Mouse (Mus musculus): ENCODE measurements around the gene Cpne7. TPM values are rescaled to one million over a fixed set of nuclear protein-coding genes. Genes with fewer than 3 reads are reported as not detected.

Gene Cpne7
- polyA plus RNA-seq, 1 experiment = 7.1 TPM

DNA sequence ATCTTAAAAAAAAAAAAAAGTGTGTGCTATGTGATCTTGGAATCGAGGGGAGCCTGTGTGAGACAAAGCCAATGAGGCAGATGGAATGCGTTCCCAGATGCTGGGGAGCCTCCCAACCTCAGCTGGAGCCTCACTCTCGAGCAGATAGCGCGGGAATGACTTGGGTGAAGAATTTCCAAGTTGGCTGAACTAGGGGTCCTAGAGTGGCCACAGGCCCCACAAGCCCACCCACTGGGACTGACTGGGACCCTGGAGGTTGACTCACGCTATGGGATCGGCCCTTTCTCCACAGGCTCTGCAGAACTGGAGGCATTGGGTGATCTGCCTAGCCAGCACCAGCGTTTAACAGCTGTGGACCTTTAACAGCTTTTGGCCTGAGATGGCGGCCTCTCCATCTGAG is 19.1 kb downstream of the Cpne7 start:
- Histone ChIP-seq H3K4me1 (ENCODE audit: control insufficient read depth, insufficient read depth, low read length) (peaks cover 7% of the 10 kb centered on the region; the same call in 1 of the 2 replicates), H3K27me3 (ENCODE audit: control insufficient read depth, insufficient read depth, low read length) (no peaks in the 10 kb centered on the region), H3K4me3 (replicated peaks; ENCODE audit: insufficient read depth, low read depth, low read length) (no peak overlapping the region), H3K27ac (ENCODE audit: insufficient read depth, low read length) (no peak overlapping the region)
- 88% methylated on average over 9 of the region's 9 CpGs for WGBS
- no peak for DNase-seq
- no peak for TF ChIP-seq POLR2A (IDR thresholded peaks at IDR 0.05; ENCODE audit: borderline replicate concordance, insufficient read depth, low read length)
- no peak for TF ChIP-seq CTCF (IDR thresholded peaks at IDR 0.05; ENCODE audit: borderline replicate concordance, insufficient read depth, low read depth, low read length)

DNA sequence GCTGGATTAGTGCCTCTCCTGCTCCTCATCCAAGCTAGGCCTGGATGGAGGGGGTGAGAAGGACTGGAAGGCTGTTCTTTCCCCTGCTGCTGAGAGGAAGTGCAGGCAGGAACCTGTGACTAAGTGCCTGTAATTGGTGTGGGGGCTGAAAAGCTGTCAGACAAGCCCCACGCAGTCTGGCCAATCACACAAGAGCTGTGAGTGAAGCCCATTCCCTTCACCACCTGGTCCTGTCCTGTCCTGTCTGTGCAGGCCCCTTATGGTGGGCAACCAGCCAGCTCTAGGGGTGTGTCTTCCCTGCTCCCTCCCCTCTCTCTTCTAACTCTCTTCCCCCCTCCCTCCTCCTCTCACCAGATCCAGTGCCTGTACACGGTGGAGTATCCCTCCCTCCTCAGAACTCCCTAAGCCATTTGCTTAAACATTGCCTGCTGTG is 20.5 kb downstream of the Cpne7 start:
- TF ChIP-seq POLR2A (IDR thresholded peaks at IDR 0.05; ENCODE audit: borderline replicate concordance, insufficient read depth, low read length) = no peak
- TF ChIP-seq CTCF (IDR thresholded peaks at IDR 0.05; ENCODE audit: borderline replicate concordance, insufficient read depth, low read depth, low read length) = no peak
- Histone ChIP-seq H3K4me1 (ENCODE audit: control insufficient read depth, insufficient read depth, low read length) (peaks cover 14% of the 10 kb centered on the region), H3K27ac (ENCODE audit: insufficient read depth, low read length) (no peak overlapping the region), H3K27me3 (ENCODE audit: control insufficient read depth, insufficient read depth, low read length) (no peaks in the 10 kb centered on the region), H3K4me3 (replicated peaks; ENCODE audit: insufficient read depth, low read depth, low read length) (no peak overlapping the region)
- 47% methylated on average over 2 of the region's 2 CpGs for WGBS
- DNase-seq = no peak

DNA sequence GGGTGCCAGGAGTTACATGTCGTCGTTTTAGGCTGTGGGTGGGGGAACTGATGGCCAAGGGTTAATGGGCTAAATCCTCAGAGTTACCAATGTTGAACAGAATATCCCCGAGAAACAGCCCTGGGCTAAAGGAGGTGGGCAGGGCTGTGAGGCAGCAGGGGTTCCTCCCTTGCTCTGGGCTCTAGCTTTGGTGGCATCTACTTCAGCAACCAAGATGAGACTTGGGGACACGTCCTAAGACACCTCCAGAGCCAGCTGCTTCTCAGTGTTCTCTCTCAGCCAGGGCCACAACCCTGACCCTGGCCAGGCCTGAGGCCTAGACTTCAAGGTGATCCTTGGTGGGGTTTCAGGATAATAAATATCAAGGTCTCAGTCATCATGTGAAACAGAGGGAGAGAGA is 21.6 kb downstream of the Cpne7 start:
- Histone ChIP-seq H3K4me1 (ENCODE audit: control insufficient read depth, insufficient read depth, low read length) (peaks cover 19% of the 10 kb centered on the region), H3K4me3 (replicated peaks; ENCODE audit: insufficient read depth, low read depth, low read length) (no peak overlapping the region), H3K27ac (ENCODE audit: insufficient read depth, low read length) (no peak overlapping the region), H3K27me3 (ENCODE audit: control insufficient read depth, insufficient read depth, low read length) (no peaks in the 10 kb centered on the region)
- no peak for DNase-seq
- TF ChIP-seq POLR2A (IDR thresholded peaks at IDR 0.05; ENCODE audit: borderline replicate concordance, insufficient read depth, low read length) (no peak), CTCF (IDR thresholded peaks at IDR 0.05; ENCODE audit: borderline replicate concordance, insufficient read depth, low read depth, low read length) (no peak)
- WGBS = 65% methylated on average over 4 of the region's 4 CpGs

DNA sequence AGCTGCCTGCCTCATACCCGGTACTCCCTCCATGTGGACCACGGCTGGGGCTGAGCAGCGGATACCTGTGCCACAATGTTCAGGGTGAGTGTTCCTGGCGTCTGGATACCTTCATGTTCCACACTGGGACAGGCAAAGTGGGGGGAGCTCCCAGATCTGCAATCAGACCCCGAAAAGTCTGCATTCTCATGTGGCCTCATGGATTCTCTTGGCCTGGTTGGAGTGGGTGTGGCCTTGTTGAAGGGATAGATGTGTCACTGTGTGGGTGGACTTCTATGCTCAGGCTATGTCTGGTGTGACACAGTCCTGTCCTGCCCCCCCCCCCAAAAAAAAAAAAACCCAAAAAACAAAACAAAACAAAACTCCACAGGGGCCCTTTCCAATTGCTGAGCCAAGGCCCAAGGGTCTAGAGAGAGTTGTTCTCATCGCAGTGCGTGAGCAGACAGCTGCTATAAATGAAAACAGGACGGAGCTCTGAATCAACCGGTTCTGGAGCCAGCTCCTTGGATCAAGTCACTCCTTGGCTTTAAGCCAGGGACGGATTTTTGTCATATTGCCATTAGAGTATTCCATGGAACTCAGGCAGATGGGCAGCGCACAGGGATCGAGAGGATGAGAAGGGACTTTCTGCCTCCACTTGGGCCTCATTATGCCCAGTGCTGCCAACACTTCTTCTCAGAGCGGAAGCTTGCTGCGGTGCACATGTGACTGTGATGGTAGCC is 24.7 kb downstream of the Cpne7 start:
- 27% methylated on average over 14 of the region's 14 CpGs for WGBS
- no peak for TF ChIP-seq POLR2A (IDR thresholded peaks at IDR 0.05; ENCODE audit: borderline replicate concordance, insufficient read depth, low read length)
- no peak for TF ChIP-seq CTCF (IDR thresholded peaks at IDR 0.05; ENCODE audit: borderline replicate concordance, insufficient read depth, low read depth, low read length)
- Histone ChIP-seq H3K27me3 (ENCODE audit: control insufficient read depth, insufficient read depth, low read length) (no peaks in the 10 kb centered on the region), H3K4me1 (ENCODE audit: control insufficient read depth, insufficient read depth, low read length) (peaks cover 12% of the 10 kb centered on the region), H3K27ac (ENCODE audit: insufficient read depth, low read length) (no peak overlapping the region), H3K4me3 (replicated peaks; ENCODE audit: insufficient read depth, low read depth, low read length) (no peak overlapping the region)
- peak; percentile 68 to 90 for DNase-seq

DNA sequence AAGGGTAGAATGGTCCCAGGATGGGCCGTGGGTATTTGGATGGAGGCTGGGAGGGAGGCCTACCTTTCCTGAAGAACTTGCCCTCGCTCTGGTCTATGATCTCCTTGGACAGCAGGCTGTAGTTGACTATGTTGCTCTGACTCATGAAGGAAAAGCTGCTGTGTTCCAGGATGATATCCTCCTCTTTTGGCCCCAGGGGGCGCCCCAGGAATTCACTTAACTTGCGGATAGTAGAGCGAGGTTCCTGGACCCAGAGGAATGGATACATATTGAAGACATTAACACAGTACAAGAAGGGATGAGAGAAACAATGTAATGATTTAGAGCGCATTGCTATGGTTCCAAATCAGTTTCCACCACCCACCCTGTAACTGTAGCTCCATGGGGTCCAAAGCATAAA is 28.1 kb downstream of the Cpne7 start:
- no peak for DNase-seq
- WGBS = 67% methylated on average over 6 of the region's 6 CpGs
- H3K4me1 ChIP-seq (ENCODE audit: control insufficient read depth, insufficient read depth, low read length) = peaks cover 12% of the 10 kb centered on the region
- H3K4me3 ChIP-seq (replicated peaks; ENCODE audit: insufficient read depth, low read depth, low read length) = no peak overlapping the region
- TF ChIP-seq CTCF (IDR thresholded peaks at IDR 0.05; ENCODE audit: borderline replicate concordance, insufficient read depth, low read depth, low read length) (no peak), POLR2A (IDR thresholded peaks at IDR 0.05; ENCODE audit: borderline replicate concordance, insufficient read depth, low read length) (no peak)
- no peak overlapping the region for H3K27ac ChIP-seq (ENCODE audit: insufficient read depth, low read length)
- H3K27me3 ChIP-seq (ENCODE audit: control insufficient read depth, insufficient read depth, low read length) = no peaks in the 10 kb centered on the region

DNA sequence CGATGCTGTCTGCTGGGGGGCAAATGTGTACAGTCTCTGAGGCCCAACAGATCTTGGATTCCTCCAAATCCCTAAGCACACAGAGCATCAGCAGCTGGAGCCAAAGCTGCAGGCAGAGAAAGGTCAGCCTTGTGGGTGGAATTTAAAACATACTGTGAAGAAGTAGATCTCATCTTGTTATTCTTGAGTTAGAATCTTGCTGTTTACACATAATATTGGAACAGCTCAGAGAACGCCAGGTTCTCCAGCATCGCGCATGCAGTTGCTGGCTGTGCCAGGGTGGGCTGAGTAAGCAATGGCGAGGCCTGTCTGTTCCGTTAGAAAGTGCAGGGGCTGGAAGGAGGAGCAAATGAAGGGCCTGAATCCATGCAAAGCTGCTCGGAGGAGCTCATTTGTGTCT is 29.2 kb downstream of the Cpne7 start:
- WGBS = 80% methylated on average over 7 of the region's 7 CpGs
- no peak overlapping the region for H3K4me3 ChIP-seq (replicated peaks; ENCODE audit: insufficient read depth, low read depth, low read length)
- DNase-seq = no peak
- TF ChIP-seq CTCF (IDR thresholded peaks at IDR 0.05; ENCODE audit: borderline replicate concordance, insufficient read depth, low read depth, low read length) = no peak
- TF ChIP-seq POLR2A (IDR thresholded peaks at IDR 0.05; ENCODE audit: borderline replicate concordance, insufficient read depth, low read length) = no peak
- H3K27me3 ChIP-seq (ENCODE audit: control insufficient read depth, insufficient read depth, low read length) = no peaks in the 10 kb centered on the region
- no peak overlapping the region for H3K27ac ChIP-seq (ENCODE audit: insufficient read depth, low read length)
- H3K4me1 ChIP-seq (ENCODE audit: control insufficient read depth, insufficient read depth, low read length) = peaks cover 12% of the 10 kb centered on the region

DNA sequence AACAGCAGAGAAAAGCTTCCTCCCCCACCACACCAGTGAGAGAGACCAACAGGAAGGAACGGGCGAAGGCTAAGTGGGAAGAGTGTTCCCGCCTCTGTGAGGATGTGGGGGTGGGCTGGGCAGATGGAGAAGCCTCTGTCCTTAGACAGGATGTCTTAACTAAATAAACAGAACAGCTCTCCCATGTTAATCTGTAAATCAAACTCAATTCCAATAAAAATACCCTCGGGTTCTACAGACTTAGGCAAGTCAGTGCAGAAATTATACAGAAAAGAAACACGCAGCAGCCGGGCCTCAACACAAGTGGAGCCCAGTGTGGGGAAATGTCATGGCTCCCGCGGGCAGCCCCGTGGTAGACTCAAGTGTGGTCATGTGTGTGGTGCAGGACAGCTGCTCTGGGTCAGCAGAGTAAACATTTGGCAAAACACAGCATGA is 33.6 kb downstream of the Cpne7 start:
- 67% methylated on average over 9 of the region's 9 CpGs for WGBS
- Histone ChIP-seq H3K4me1 (ENCODE audit: control insufficient read depth, insufficient read depth, low read length) (no peaks in the 10 kb centered on the region), H3K27me3 (ENCODE audit: control insufficient read depth, insufficient read depth, low read length) (no peaks in the 10 kb centered on the region), H3K4me3 (replicated peaks; ENCODE audit: insufficient read depth, low read depth, low read length) (no peak overlapping the region), H3K27ac (ENCODE audit: insufficient read depth, low read length) (no peak overlapping the region)
- TF ChIP-seq CTCF (IDR thresholded peaks at IDR 0.05; ENCODE audit: borderline replicate concordance, insufficient read depth, low read depth, low read length) (no peak), POLR2A (IDR thresholded peaks at IDR 0.05; ENCODE audit: borderline replicate concordance, insufficient read depth, low read length) (no peak)
- no peak for DNase-seq

DNA sequence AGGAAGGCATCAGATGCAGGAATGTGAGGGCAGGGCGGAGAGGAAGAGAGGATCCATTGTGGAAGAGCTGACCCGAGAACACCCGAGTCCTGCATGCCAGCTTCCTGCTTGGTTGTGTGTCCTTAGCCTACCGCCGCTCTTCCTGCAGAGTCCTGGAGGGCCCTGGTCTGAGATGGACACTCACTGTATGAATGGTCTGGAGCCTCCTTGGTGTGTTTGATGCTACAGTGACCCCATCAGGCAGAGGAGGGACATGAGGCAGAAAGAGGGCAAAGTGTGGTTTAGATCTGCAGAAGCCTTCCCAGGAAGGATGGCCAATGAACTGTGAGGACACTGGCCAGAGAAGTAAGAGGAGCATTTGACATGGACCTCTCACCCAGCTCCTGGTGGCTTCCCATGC is 38.0 kb downstream of the Cpne7 start:
- no peaks in the 10 kb centered on the region for H3K4me1 ChIP-seq (ENCODE audit: control insufficient read depth, insufficient read depth, low read length)
- DNase-seq = peak in 1 of 2 experiments; percentile 33
- no peak overlapping the region for H3K27ac ChIP-seq (ENCODE audit: insufficient read depth, low read length)
- WGBS = 48% methylated on average over 5 of the region's 5 CpGs
- no peak overlapping the region for H3K4me3 ChIP-seq (replicated peaks; ENCODE audit: insufficient read depth, low read depth, low read length)
- peak; percentile 71 for TF ChIP-seq CTCF (IDR thresholded peaks at IDR 0.05; ENCODE audit: borderline replicate concordance, insufficient read depth, low read depth, low read length)
- TF ChIP-seq POLR2A (IDR thresholded peaks at IDR 0.05; ENCODE audit: borderline replicate concordance, insufficient read depth, low read length) = no peak
- H3K27me3 ChIP-seq (ENCODE audit: control insufficient read depth, insufficient read depth, low read length) = no peaks in the 10 kb centered on the region

All from cerebellum, adult 2 months (tissue).